Comparison of ENCODE assay signal across 25 mouse cellular contexts in the genomic region with DNA sequence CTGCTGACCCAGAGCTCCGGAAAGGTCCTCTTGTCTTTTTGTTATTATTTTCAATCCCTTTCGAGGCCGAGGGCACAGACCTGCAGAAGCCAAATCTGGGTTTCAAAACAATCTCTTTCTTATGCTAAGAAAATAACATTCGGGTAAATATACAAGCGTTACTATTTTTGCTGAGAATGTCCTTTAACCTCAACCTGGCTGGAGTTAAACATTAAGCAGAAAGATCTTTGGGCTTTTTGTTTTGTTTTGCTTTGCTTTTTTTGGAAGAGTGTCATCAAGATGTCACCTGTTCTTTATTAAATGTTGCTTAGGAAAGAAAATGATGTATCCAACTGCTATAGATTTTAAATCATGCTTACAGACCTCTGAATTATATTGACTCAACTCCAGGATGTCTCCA.
DNase-seq lines count a peak whose midpoint lies in the region; ATAC-seq lines count a peak whose summit lies in the region.
"Had no signal": no experiment of that assay in that cellular context is flagged by ENCODE, and none has a peak within 500 bp of the region (broad histone marks: within the 10 kb centered on the region; RNA-seq: fewer than 3 reads in every experiment).

No protein-coding gene starts in this region.

- no peak overlapping the region for H3K4me2 ChIP-seq in hindbrain, embryonic 14.5 days (replicated peaks)
- no peak overlapping the region for H3K4me2 ChIP-seq in hindbrain, embryonic 12.5 days (replicated peaks)
- H3K4me2 ChIP-seq in midbrain, embryonic 13.5 days (replicated peaks), result no peak overlapping the region
- no peak overlapping the region for H3K4me2 ChIP-seq in midbrain, embryonic 16.5 days (ENCODE audit: low read length)
- H3K4me2 ChIP-seq: forebrain, embryonic 13.5 days; heart, embryonic 13.5 days; hindbrain, embryonic 15.5 days had no signal

- 77% methylated on average over 5 of the region's 5 CpGs for WGBS in hindbrain, embryonic 14.5 days
- WGBS in hindbrain, embryonic 12.5 days, result 67% methylated on average over 5 of the region's 5 CpGs
- WGBS in midbrain, embryonic 13.5 days, result 71% methylated on average over 5 of the region's 5 CpGs
- 69% methylated on average over 5 of the region's 5 CpGs for WGBS in midbrain, embryonic 16.5 days

- no peak for ATAC-seq in hindbrain, embryonic 14.5 days (ENCODE audit: low FRiP score)
- no peak for ATAC-seq in hindbrain, embryonic 12.5 days (ENCODE audit: low FRiP score)
- ATAC-seq in midbrain, embryonic 13.5 days, result no peak
- no peak for ATAC-seq in midbrain, embryonic 16.5 days
- ATAC-seq: forebrain, embryonic 13.5 days; forebrain, embryonic 16.5 days; Patski had no signal

- peak overlapping the region; percentile 38; the same call in 1 of the 2 replicates for H3K27ac ChIP-seq in hindbrain, embryonic 14.5 days
- H3K27ac ChIP-seq in hindbrain, embryonic 12.5 days, result no peak overlapping the region
- H3K27ac ChIP-seq in midbrain, embryonic 13.5 days, result 0 out of 2 replicates have a peak overlapping the region, but pooled peaks have one; percentile 9
- H3K27ac ChIP-seq in midbrain, embryonic 16.5 days (ENCODE audit: low read length), result no peak overlapping the region
- H3K27ac ChIP-seq: forebrain, embryonic 10.5 days; forebrain, embryonic 13.5 days; heart, adult 2 months; heart, embryonic 10.5 days; heart, embryonic 13.5 days; hindbrain, embryonic 15.5 days had no signal

- DNase-seq in hindbrain, embryonic 14.5 days (ENCODE audit: low spot score), result no peak
- DNase-seq in kidney, adult 9 months, result peak; percentile 38
- DNase-seq in kidney, postnatal 36 days, result no peak
- DNase-seq: adrenal gland, postnatal 10 days; adrenal gland, postnatal 36 days; B cell, adult 2 months; cerebellum, adult 18-20 months; cerebellum, adult 9-10 months; gastrocnemius, postnatal 10 days; gastrocnemius, postnatal 36 days; heart, adult 2 months; heart, postnatal 14 days; heart, postnatal 4 days had no signal

- H3K36me3 ChIP-seq in hindbrain, embryonic 14.5 days (replicated peaks; ENCODE audit: control insufficient read depth, insufficient read depth), result no peaks in the 10 kb centered on the region
- H3K36me3 ChIP-seq in hindbrain, embryonic 12.5 days, result no peaks in the 10 kb centered on the region
- no peaks in the 10 kb centered on the region for H3K36me3 ChIP-seq in midbrain, embryonic 13.5 days
- H3K36me3 ChIP-seq in midbrain, embryonic 16.5 days (ENCODE audit: control insufficient read depth, insufficient read depth, low read length), result no peaks in the 10 kb centered on the region
- H3K36me3 ChIP-seq: forebrain, embryonic 10.5 days; G1E; heart, embryonic 10.5 days; heart, embryonic 13.5 days; hindbrain, embryonic 15.5 days had no signal

- H3K4me3 ChIP-seq in hindbrain, embryonic 14.5 days (replicated peaks; ENCODE audit: low read length), result no peak overlapping the region
- no peak overlapping the region for H3K4me3 ChIP-seq in hindbrain, embryonic 12.5 days
- no peak overlapping the region for H3K4me3 ChIP-seq in midbrain, embryonic 13.5 days (replicated peaks)
- no peak overlapping the region for H3K4me3 ChIP-seq in midbrain, embryonic 16.5 days (ENCODE audit: low read depth, low read length)
- H3K4me3 ChIP-seq: forebrain, embryonic 10.5 days; forebrain, embryonic 13.5 days; heart, adult 2 months; heart, embryonic 10.5 days; heart, embryonic 13.5 days; hindbrain, embryonic 15.5 days had no signal

- H3K9ac ChIP-seq in hindbrain, embryonic 14.5 days, result no peak overlapping the region
- H3K9ac ChIP-seq in hindbrain, embryonic 12.5 days, result no peak overlapping the region
- no peak overlapping the region for H3K9ac ChIP-seq in midbrain, embryonic 13.5 days (replicated peaks)
- no peak overlapping the region for H3K9ac ChIP-seq in midbrain, embryonic 16.5 days (ENCODE audit: low read depth, low read length)
- H3K9ac ChIP-seq: forebrain, embryonic 13.5 days; heart, embryonic 13.5 days; hindbrain, embryonic 15.5 days had no signal

- H3K9me3 ChIP-seq in hindbrain, embryonic 14.5 days (ENCODE audit: control insufficient read depth, low read length), result no peaks in the 10 kb centered on the region
- no peaks in the 10 kb centered on the region for H3K9me3 ChIP-seq in hindbrain, embryonic 12.5 days (replicated peaks)
- no peaks in the 10 kb centered on the region for H3K9me3 ChIP-seq in midbrain, embryonic 13.5 days
- no peaks in the 10 kb centered on the region for H3K9me3 ChIP-seq in midbrain, embryonic 16.5 days (replicated peaks; ENCODE audit: control insufficient read depth, low read length, poor library complexity, severe bottlenecking)
- H3K9me3 ChIP-seq: forebrain, embryonic 10.5 days; forebrain, embryonic 13.5 days; heart, embryonic 10.5 days; heart, embryonic 13.5 days; hindbrain, embryonic 15.5 days had no signal

- no peaks in the 10 kb centered on the region for H3K27me3 ChIP-seq in hindbrain, embryonic 14.5 days (ENCODE audit: control insufficient read depth, insufficient read depth, low read length)
- no peaks in the 10 kb centered on the region; the same call in 1 of the 2 replicates for H3K27me3 ChIP-seq in hindbrain, embryonic 12.5 days
- H3K27me3 ChIP-seq in midbrain, embryonic 13.5 days, result no peaks in the 10 kb centered on the region
- H3K27me3 ChIP-seq in midbrain, embryonic 16.5 days (ENCODE audit: control insufficient read depth, insufficient read depth, low read depth, low read length), result no peaks in the 10 kb centered on the region
- H3K27me3 ChIP-seq: CH12.LX; heart, embryonic 13.5 days; hindbrain, embryonic 15.5 days had no signal

- 0 out of 2 replicates have a peak, but pooled peaks cover 3% of the 10 kb centered on the region for H3K4me1 ChIP-seq in hindbrain, embryonic 14.5 days (replicated peaks; ENCODE audit: control insufficient read depth, insufficient read depth, low read length)
- peaks cover 8% of the 10 kb centered on the region; the same call in 1 of the 2 replicates for H3K4me1 ChIP-seq in hindbrain, embryonic 12.5 days
- peaks cover 5% of the 10 kb centered on the region; the same call in 1 of the 2 replicates for H3K4me1 ChIP-seq in midbrain, embryonic 13.5 days (replicated peaks)
- H3K4me1 ChIP-seq in midbrain, embryonic 16.5 days (ENCODE audit: control insufficient read depth, insufficient read depth, low read length), result peaks cover 7% of the 10 kb centered on the region; the same call in 1 of the 2 replicates
- H3K4me1 ChIP-seq: heart, embryonic 10.5 days; heart, embryonic 13.5 days; hindbrain, embryonic 15.5 days had no signal

Comparison
In these comparisons a context has a peak if more than half of its experiments do, and no peak if none do; other contexts are left out.
1. H3K27ac ChIP-seq: peak in hindbrain, embryonic 14.5 days (single experiment) and midbrain, embryonic 13.5 days (single experiment); none in hindbrain, embryonic 12.5 days (single experiment) and midbrain, embryonic 16.5 days (single experiment).